Mouse (Mus musculus) stomach, postnatal 0 days (tissue): ENCODE measurements at regions not wholly inside any gene's neighbourhood (a gene's known extent, or its start where the extent isn't known, plus 50 kb on each side); places are given as distances from the start of the nearest gene placed in this dataset.

ENCODE experiments used
- CTCF ChIP-seq: IDR thresholded peaks from 2 replicates; pipeline ENCODE4 v1.5.1; 2016; ENCODE audit warnings: antibody characterized with exemption, low read depth, mild to moderate bottlenecking, moderate library complexity
- EP300 ChIP-seq: optimal IDR thresholded peaks from 2 replicates; pipeline ENCODE3; 2016; ENCODE audit warnings: antibody characterized with exemption

DNA sequence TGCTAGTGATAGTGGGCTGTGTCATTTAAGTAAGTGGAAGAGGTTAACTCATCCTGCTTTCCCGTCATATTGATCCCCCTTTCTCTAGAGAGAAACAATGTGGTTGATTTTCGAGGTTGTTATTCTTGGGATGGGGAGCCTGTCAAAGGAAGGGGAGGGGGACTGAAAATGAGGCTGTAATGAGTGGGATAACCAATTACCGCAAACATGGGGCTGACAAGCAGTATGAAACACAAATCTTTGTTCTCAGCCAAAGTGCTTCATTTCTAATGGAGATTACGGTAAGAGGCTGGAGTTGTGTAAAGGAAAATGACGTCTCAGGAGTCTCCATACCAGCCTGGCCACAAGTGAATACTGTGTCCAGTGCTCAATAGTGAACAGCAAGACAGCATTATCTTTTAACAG, 301.9 kb upstream of the Nr5a2 start:
- TF ChIP-seq CTCF (no peak), EP300 (no peak)
